Mouse (Mus musculus) heart, adult 2 months (tissue): ENCODE data around the gene Ccdc13. TPM values are rescaled to one million over a fixed set of nuclear protein-coding genes. Genes with fewer than 3 reads are reported as not detected.

Source experiments
- DNase-seq, 2 experiments: peaks; one replicate each; pipeline ENCODE4 v3.0.0; 2021
- H3K27ac ChIP-seq: fragments of 200-600 bp; 2 replicates; pipeline ENCODE4 v1.8.1; 2022
- H3K27me3 ChIP-seq: fragments of 200-500 bp; 2 replicates; pipeline ENCODE4 v1.6.1; 2012; ENCODE audit warnings: mild to moderate bottlenecking, low read length, inconsistent platforms, mixed read lengths; ENCODE audit not compliant: control insufficient read depth, insufficient read depth
- H3K36me3 ChIP-seq: fragments of 200-500 bp; 2 replicates; pipeline ENCODE4 v1.6.1; 2012; ENCODE audit warnings: low read length, inconsistent platforms; ENCODE audit not compliant: control insufficient read depth, insufficient read depth
- H3K4me1 ChIP-seq: fragments of 200-500 bp; 2 replicates; pipeline ENCODE4 v1.6.1; 2011; ENCODE audit warnings: low read length; ENCODE audit not compliant: control insufficient read depth, insufficient read depth
- H3K4me3 ChIP-seq: fragments of 200-600 bp; 2 replicates; pipeline ENCODE4 v1.8.1; 2022
- H3K79me2 ChIP-seq: fragments of 200-500 bp; replicated peaks from 2 replicates; pipeline ENCODE4 v1.6.1; 2012; ENCODE audit warnings: mild to moderate bottlenecking, inconsistent platforms, low read length, moderate library complexity, mixed read lengths; ENCODE audit not compliant: control insufficient read depth, insufficient read depth
- H3K9ac ChIP-seq: fragments of 200-500 bp; 2 replicates; pipeline ENCODE4 v1.6.1; 2012; ENCODE audit warnings: low read depth, mild to moderate bottlenecking, control low read depth, inconsistent platforms, low read length, mixed read lengths
- CTCF ChIP-seq: fragments of 200-600 bp; IDR thresholded peaks from 2 replicates; pipeline ENCODE4 v1.8.1; 2022; ENCODE audit warnings: antibody characterized with exemption, mild to moderate bottlenecking, moderate library complexity
- EP300 ChIP-seq: fragments of 200-500 bp; IDR thresholded peaks from 2 replicates; pipeline ENCODE4 v1.6.1; 2011; ENCODE audit warnings: low read depth, low read length, control low read depth; ENCODE audit not compliant: insufficient read depth
- POLR2A ChIP-seq: fragments of 200-500 bp; IDR thresholded peaks from 2 replicates; pipeline ENCODE4 v1.6.1; 2011; ENCODE audit warnings: mild to moderate bottlenecking, low read depth, low read length, control low read depth; ENCODE audit not compliant: insufficient read depth
- WGBS: fragments of 180-500 bp; shearing (Covaris S2); methylation state at CpG from one replicate; pipeline ENCODE4 v1.1.7; 2018; 5-methylcytosine and 5-hydroxymethylcytosine counted together
- intact Hi-C: fragments of 180-260 bp; cut with DNase I; formaldehyde crosslinking; loops from one replicate; pipeline ENCODE4 v1.15.1; 2025
- polyA plus RNA-seq: library from polyadenylated mRNA; depleted of rRNA; stranded (reverse); fragments of >200 nt; gene quantifications from 2 replicates; pipeline ENCODE4 v1.2.3, GENCODE M21; 2012
- total RNA-seq, 2 experiments: library from RNA; stranded (reverse); gene quantifications; 2 replicates each; pipeline ENCODE4 v1.2.3; 2021

Ccdc13 gene
- total and polyA plus RNA-seq, 3 experiments: 0.49 TPM; not detected in 2

DNA sequence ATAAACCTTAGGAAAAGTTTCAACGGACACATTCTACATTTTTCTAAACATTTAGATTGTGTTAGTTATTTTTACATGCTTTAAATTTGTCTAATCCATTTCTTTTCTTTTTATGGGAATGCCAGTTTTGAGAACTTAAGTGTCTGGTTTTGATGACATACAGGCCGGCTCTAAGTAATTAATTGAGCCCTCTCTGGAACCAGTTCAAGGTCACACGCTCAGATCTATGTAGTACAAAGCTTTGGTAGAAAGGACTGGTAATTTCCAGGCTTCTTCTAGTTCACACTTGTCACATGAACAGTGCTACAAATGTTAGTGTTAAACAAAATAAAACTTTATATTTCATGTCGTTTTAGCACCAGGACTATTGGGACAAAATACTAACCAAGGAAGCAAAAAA, 25.6 kb upstream of the Ccdc13 start:
- Histone ChIP-seq H3K4me3 (no peak overlapping the region), H3K9ac (no peak overlapping the region), H3K79me2 (no peaks in the 10 kb centered on the region), H3K27me3 (no peaks in the 10 kb centered on the region), H3K27ac (no peak overlapping the region), H3K4me1 (no peaks in the 10 kb centered on the region; the same call in 1 of the 2 replicates), H3K36me3 (no peaks in the 10 kb centered on the region)
- intact Hi-C loops: no loop called here
- no peak for DNase-seq
- TF ChIP-seq CTCF (no peak), POLR2A (no peak), EP300 (no peak)
- 72% methylated on average over 4 of the region's 4 CpGs for WGBS

DNA sequence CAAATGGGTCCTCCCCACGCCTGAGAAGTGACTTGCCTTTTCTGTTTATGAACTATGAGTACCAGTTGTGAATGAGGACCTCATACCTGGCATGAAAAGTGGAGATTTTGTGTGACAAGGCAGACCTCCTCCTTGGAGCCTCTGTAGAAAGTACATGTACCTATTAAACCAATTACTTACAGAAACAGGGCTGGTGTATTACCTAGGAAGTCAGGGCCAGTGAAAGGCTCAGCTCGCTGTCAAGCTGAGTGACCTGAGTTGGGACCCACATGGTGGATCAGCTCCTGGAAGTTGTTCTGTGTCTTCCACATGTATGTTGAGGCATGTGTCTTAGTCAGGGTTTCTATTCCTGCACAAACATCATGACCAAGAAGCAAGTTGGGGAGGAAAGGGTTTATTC, 21.7 kb upstream of the Ccdc13 start:
- H3K4me1 ChIP-seq: no peaks in the 10 kb centered on the region; the same call in 1 of the 2 replicates
- H3K9ac ChIP-seq: no peak overlapping the region
- H3K27ac ChIP-seq: no peak overlapping the region
- peaks cover 2% of the 10 kb centered on the region for H3K36me3 ChIP-seq
- intact Hi-C loops: no loop called here
- H3K4me3 ChIP-seq: no peak overlapping the region
- WGBS: 90% methylated on average over 2 of the region's 2 CpGs
- H3K79me2 ChIP-seq: no peaks in the 10 kb centered on the region
- no peaks in the 10 kb centered on the region for H3K27me3 ChIP-seq
- TF ChIP-seq EP300 (no peak), POLR2A (no peak), CTCF (no peak)
- DNase-seq: no peak

DNA sequence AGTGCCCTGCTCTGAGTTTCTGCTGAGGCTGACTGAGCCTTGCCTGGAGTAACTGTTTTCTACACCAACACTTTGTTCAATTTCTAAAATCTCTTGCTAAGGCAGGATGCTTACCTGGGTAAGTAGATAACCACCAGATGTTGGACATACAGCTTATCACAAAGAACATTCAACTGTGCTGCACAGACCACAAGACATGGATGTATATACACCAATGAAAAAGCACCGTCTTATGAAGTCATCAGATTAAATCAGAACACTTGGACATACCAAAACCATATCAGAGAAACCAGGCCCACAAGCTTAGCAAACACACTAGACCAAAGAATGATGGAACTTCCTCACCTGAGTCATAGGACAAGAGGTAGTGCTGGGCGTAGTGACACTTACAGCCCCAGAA, 20.1 kb upstream of the Ccdc13 start:
- intact Hi-C loops: loop anchor here (10.0 kb wide), 1 partner anchor 495 kb away; the partner anchor contains the start of gene Abhd5
- Histone ChIP-seq H3K9ac (no peak overlapping the region), H3K79me2 (no peaks in the 10 kb centered on the region), H3K4me3 (no peak overlapping the region), H3K36me3 (peaks cover 5% of the 10 kb centered on the region), H3K27ac (no peak overlapping the region), H3K27me3 (no peaks in the 10 kb centered on the region), H3K4me1 (no peaks in the 10 kb centered on the region; the same call in 1 of the 2 replicates)
- TF ChIP-seq CTCF (no peak), EP300 (no peak), POLR2A (no peak)
- 99% methylated on average over 2 of the region's 2 CpGs for WGBS
- no peak for DNase-seq

DNA sequence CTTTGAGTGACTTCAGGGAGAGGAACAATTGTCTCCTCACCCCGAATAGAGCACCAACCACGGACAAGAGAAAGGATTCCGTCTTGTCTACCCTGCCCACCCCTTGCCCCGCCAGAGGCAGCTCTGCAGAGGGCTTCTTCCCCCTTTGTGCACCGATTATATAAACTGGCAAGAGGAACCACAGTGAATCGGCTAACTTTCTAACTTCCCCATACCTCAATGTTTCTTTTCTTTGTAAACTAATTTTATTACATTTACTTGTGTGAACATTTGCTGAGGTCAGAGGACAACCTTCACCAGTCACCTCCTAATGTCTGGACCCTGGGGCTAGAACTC, 18.9 kb upstream of the Ccdc13 start, which contains the start of gene Higd1a:
Gene Higd1a (minus strand): TSS at position 210 of the 336 bp plus-strand sequence.
- Histone ChIP-seq H3K36me3 (peaks cover 5% of the 10 kb centered on the region), H3K9ac (peak within 1 kb of the TSS; percentile 94), H3K4me3 (peak within 1 kb of the TSS; percentile 67), H3K27ac (peak within 1 kb of the TSS; percentile 94), H3K79me2 (0 out of 2 replicates have a peak, but pooled peaks cover 1% of the 10 kb centered on the region), H3K27me3 (no peaks in the 10 kb centered on the region), H3K4me1 (no peaks in the 10 kb centered on the region; the same call in 1 of the 2 replicates)
- no peak for DNase-seq
- TF ChIP-seq CTCF (no peak), EP300 (no peak), POLR2A (no peak)
- WGBS: 5% methylated on average over 6 of the region's 6 CpGs
- intact Hi-C loops: loop anchor here (10.0 kb wide), 1 partner anchor 497 kb away; the partner anchor contains the start of gene Abhd5

DNA sequence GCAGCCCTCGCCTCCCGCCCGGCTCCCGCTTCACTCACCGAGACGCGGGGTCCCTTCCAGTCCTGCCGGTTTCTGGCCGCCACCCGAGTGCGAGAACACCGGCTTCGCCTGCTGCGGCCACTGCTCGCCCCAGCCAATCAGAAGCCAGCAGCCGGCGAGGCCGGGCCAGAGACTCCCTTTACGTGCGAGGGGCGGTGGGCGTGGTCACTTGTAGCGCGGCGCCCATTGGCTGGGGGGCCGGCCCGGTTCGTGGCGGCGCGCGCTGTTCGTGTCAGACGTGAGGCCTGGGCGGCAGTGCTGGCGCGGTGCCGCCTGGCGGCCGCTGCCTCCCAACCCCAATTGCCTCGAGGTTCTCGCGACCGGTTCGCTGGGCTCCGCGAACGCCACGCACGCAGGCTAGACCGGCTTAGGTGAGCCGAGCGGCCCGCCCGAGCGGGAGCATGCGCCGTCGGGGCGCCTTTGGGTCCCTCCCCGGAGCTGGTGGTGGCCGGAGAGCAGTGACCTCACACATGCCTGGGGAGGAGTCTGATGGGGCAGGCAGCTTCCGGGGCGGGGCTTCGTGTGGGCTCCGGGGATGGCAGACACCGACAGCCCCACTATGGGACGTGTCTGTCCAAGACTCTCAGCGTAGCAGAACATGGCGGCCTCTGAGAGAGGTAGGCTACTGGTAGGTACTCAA, 18.4 kb upstream of the Ccdc13 start:
- under 1% methylated on average over 68 of the region's 70 CpGs for WGBS
- H3K27me3 ChIP-seq: no peaks in the 10 kb centered on the region
- peak overlapping the region; percentile 67 for H3K4me3 ChIP-seq
- H3K27ac ChIP-seq: peak overlapping the region; percentile 94
- H3K9ac ChIP-seq: peak overlapping the region; percentile 94
- peaks cover 5% of the 10 kb centered on the region for H3K36me3 ChIP-seq
- peak; percentile 98 to 99 for DNase-seq
- TF ChIP-seq EP300 (0 out of 2 replicates have a peak, but pooled peaks have one; percentile 9), POLR2A (peak; percentile 97), CTCF (peak; percentile 41)
- 0 out of 2 replicates have a peak, but pooled peaks cover 1% of the 10 kb centered on the region for H3K79me2 ChIP-seq
- H3K4me1 ChIP-seq: no peaks in the 10 kb centered on the region; the same call in 1 of the 2 replicates
- intact Hi-C loops: loop anchor here (10.0 kb wide), 1 partner anchor 497 kb away; the partner anchor contains the start of gene Abhd5
